Mouse (Mus musculus) embryo, embryonic 11 days (tissue): Measurements from ENCODE around the gene Rnf121.

ENCODE experiments used
- DNase-seq: peaks from one replicate; pipeline ENCODE4 v3.0.0-alpha.2; 2015

Rnf121 gene

GRCm38 (mm10) chr7:101998194-101998927 lies 66.9 kb downstream of the Rnf121 start:
- DNase-seq, result peak; percentile 76

DNA sequence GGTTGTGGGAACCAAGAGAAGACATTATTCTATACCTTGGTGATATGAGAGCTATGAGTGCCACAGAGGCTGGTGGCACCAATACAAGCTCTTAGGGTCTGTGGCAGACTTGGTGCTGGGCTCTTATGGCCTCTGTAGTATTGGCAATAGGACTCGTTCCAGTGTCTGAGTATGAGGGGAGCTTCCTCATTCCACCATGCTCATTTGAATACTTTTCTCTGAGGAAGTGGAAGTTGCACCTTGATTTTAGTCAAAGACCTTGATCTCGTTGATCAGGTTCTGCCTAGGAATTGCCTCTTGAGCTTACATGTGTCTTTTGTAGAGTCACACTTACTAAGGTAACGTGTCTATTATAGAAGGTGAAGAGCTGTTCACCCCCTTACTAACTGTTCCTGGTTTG lies 71.0 kb downstream of the Rnf121 start:
- DNase-seq, result no peak

DNA sequence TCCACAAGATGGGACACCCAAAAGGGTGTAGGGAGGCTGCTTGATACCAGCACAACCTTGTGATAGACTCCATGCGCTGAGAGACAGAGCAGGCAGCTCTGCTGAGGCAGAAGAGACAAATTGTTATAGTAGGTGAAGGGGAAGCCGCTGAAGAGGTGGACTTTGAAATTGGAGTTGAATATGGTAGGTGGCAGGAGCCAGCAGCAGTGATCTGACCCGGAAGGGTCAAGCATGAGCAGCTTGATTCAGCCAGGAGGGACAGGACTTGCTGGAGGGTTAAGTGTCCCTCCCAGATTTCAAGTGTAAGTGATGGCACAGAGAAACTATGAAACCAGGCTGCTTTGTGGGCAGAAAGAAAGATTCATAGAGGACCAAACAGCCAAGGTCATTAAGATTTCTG lies 80.2 kb downstream of the Rnf121 start:
- DNase-seq, result no peak

- no peak for DNase-seq
Measured at GRCm38 (mm10) chr7:101982735-101983134, 82.5 kb downstream of the Rnf121 start.

DNA sequence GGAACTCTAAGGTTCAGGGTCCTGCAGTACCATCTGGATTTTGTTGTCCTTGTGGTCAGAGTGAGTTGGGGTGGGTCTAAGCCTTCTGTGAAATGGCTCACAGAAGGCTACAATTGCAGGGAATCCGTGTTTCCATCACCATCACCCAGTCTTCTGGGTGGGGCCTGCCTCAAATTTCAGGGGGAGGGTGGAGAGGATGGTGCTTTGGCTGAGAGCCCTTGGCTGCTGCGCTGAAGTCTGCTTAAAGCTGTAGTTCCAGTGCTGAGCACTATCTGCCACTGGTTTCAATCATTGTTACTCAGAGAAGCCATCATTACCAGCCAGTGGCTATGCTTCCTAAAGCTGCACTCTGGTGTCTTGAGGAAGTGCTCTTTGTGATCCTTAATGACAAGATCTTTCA lies 90.8 kb downstream of the Rnf121 start:
- peak; percentile 8 for DNase-seq

DNA sequence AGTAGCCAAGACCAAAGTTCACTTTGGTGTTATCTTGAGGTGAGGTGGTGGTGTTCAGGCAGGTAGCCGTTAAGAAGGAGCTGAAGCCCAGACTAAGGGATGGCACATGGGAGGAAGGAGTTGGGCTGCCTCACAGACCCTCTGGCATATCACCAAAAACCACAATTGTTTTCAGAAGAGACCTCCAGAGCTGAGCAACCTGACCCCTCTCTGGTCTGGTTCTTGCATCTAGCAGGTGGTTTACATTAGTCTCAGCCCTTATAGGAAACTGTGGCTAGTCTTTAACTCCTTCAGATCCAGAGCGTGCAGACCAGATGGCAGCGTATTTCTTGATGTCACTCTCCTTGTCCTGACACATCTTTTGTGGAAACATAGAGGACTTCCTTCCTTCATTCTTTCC lies 91.5 kb downstream of the Rnf121 start:
- peak; percentile 68 for DNase-seq

DNA sequence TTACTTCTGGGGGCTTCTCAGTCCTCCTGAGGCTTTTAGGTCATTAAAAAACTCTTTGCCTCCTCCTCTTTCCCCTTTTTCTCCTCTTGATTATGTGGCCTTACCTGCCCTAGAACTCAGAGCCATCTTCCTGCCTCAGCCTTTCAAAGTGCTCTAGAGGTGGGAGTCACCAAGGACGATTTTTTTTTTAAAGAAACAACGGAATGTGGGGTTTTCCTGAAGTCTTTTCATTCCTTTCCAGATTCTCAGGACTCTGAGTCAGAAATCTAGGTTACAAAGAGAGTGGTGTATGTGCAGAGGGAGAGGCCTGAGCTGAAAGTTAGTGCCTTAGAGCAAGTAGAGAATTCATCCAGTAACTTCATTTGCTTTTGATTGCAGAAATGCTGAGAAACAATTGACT lies 93.5 kb downstream of the Rnf121 start:
- no peak for DNase-seq

DNA sequence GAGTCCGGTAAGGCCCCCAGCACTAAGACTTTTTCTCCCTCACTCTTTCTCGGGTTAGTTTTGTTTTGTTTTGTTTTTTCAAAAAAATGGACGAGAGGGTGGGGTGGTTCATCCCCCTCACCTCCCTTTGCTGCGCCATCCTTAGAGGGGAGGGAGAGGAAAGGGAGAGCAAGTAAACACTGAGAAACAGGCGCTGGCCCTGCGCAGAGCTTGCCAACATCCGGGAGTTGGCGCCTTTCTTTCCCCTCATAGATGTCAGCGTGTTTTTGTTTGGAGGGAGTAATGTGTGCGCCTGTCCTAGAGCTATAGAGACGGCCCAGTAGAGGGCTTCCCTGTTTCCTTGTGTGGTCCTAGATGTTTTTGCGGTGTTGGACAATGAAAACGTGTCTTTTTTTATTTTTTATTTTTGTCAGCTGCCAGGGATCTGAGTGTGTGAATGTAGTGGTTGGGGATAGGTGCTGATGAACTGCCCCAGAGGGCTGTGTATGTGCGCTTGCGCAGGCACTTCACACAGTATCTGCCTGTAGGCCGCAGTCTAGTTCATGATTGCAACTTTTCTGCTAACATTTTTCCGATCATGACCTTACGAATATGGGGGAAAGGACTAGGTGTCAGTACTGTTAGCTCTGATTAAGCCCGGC lies 94.3 kb downstream of the Rnf121 start:
- DNase-seq, result peak; percentile 83

DNA sequence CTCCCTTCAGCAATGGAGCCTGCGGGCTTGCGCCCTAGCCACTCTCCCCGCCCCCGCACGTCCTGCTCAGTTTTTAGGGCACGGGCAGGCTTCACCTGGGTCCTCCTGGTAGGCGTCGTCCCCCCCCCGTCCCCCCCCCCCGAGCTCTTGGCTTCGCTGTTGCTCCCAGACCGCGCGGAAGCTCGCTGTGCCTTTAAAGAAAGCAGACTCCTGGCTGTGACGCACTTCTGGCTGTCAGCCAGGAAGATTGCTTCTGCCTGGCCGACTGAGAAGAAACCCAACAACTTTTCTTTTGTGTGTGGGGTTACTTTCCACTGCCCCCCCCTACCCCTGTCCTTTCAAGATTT lies 94.9 kb downstream of the Rnf121 start:
- peak; percentile 90 for DNase-seq

DNA sequence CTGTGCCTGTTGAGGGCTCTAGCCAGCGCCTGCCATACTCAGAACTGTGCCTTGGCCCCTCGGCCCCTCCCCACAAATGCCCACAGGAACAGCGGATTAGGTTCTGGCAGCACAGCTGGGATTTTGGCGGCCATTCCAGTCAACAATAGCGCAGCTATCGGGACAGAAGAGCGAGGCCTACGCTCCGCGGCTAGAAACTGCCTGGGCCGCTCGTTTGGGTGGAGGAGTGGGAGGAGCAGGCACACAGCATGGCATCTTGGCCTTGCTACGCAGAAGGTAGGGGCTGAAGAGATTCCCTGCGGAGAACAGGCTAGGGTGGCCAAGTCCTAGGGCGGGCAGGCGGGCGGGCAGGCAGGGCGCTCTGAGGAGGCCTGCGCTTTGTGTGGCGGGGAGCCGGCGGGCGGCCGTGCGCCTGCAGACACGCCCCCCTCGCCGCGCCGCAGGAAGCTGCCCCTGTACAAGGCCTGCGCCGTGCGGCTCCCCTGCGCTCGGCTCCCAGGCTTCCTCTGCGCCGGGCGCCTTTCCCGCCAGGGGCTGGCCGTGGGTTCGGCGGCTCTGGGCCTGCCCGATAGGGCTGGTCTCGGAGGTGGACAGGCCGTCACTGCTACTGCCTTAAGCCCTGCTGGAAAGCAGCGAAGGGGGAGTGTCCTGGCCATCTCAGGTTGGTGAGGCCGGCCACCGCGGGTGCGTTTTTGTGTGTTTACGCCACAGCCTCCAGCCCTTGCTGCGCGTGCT lies 95.4 kb downstream of the Rnf121 start:
- DNase-seq, result peak; percentile 92
